Mouse (Mus musculus): Measurements from ENCODE around the gene Arpc1a. TPM values are rescaled to one million over a fixed set of nuclear protein-coding genes. Genes with fewer than 3 reads are reported as not detected.
A peak's percentile ranks its signal among the peaks of the same experiment; 100 is the strongest.
"Not testable (repeated sequence)": the region's sequence is repeated elsewhere in the genome, so short reads cannot be mapped to it uniquely, and the experiment has no call there.

Gene Arpc1a
- 157 and 163 TPM in 2 replicates for total RNA-seq (2014; rRNA removed)
- 220 and 221 TPM in 2 replicates for polyA plus RNA-seq (2015; fragmentation: Nextera tagmentation; extraction: Ambion mirVana)

DNA sequence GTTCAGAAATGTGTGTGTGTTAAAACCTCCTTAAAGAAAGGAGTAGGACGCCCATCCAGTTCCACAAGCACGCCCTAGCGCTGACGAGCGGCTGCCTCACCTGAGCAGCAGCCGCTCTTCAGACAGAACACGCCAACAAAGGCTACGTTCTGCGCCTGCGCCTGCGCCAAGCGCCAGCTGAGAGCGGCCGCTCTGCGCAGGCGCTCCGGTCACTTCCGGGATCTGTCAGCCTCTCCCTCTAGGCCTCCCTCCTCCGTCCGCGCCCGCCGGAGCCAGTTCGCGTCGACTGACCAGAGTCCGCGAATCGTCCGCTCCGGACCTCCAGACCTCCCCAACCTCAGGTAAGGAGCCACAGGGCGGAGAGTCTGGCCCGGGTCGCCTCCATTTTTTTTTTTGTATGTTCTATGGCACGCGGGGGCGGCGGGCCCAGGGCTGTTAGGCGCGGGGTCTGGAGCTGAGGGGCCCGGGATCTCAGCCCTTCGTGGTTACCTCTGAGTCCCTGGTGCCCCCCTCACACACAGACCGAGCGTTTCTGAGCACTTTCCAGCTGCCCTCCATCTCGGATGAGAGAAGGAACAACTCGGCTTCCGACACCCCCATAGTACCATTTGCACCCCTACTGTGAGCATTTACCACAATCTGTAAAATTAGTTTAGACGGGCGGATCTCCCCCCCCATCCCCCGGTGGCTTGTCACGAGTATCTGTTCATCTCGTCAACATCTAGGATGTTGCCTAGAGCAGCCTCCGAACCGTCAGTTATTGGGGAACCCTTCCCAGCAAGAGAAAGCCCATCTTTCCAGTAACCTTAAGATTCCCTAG lies at the start of gene Arpc1a, which contains the start of gene Kpna7:
Arpc1a (plus strand) TSS at position 199 of the 820 bp plus-strand sequence.
Kpna7 (minus strand) TSS at position 399 of the 820 bp plus-strand sequence.
- Histone ChIP-seq H3K4me3 (ENCODE audit: low read length) (peak within 1 kb of the TSS; percentile 88), H3K36me3 (ENCODE audit: insufficient read depth, low read length) (no peaks in the 10 kb centered on the region), H3K9ac (replicated peaks; ENCODE audit: low read length) (peak within 1 kb of the TSS; percentile 95), H3K4me1 (ENCODE audit: insufficient read depth, low read length) (peaks cover 4% of the 10 kb centered on the region; the same call in 1 of the 2 replicates), H3K9me3 (ENCODE audit: low read length) (no peaks in the 10 kb centered on the region), H3K27me3 (ENCODE audit: insufficient read depth, low read length) (no peaks in the 10 kb centered on the region), H3K4me2 (ENCODE audit: low read depth, low read length) (peak within 1 kb of the TSS; percentile 92), H3K27ac (peak within 1 kb of the TSS; percentile 80)
- ATAC-seq (peak; percentile 97), DNase-seq (ENCODE audit: low spot score) (peak; percentile 98)
- WGBS, result under 1% methylated on average over 53 of the region's 54 CpGs
- TF ChIP-seq CTCF (IDR thresholded peaks at IDR 0.05; ENCODE audit: low read depth), result 0 out of 2 replicates have a peak, but pooled peaks have one; percentile 9

DNA sequence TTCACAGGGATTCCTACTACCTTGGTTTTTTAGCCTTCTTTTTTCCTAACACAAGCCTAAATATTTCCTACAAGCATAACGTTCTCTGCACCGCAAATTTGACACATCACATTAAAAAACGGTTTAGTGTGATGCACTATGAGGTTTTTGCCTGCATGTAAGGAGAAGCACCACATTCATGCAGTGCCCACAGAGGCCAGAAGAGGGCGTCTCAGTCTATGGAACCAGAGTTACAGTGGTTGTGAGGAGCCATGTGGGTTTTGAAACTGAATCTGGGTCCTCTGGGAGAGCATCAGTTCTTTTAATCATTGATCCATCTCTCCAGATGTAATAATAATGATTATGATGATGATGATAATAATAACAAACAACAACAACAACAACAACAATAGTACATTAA lies 42.0 kb upstream of the Arpc1a start:
- peak; percentile 9 for DNase-seq (ENCODE audit: low spot score)
- Histone ChIP-seq H3K4me3 (ENCODE audit: low read length) (no peak overlapping the region), H3K4me1 (ENCODE audit: insufficient read depth, low read length) (no peaks in the 10 kb centered on the region), H3K36me3 (ENCODE audit: insufficient read depth, low read length) (no peaks in the 10 kb centered on the region), H3K9me3 (ENCODE audit: low read length) (no peaks in the 10 kb centered on the region), H3K27me3 (ENCODE audit: insufficient read depth, low read length) (no peaks in the 10 kb centered on the region), H3K4me2 (ENCODE audit: low read depth, low read length) (no peak overlapping the region), H3K9ac (replicated peaks; ENCODE audit: low read length) (no peak overlapping the region), H3K27ac (no peak overlapping the region)
- 48% methylated on average over 4 of the region's 4 CpGs for WGBS
- peak; percentile 42 for TF ChIP-seq CTCF (IDR thresholded peaks at IDR 0.05; ENCODE audit: low read depth)
- ATAC-seq, result no peak

DNA sequence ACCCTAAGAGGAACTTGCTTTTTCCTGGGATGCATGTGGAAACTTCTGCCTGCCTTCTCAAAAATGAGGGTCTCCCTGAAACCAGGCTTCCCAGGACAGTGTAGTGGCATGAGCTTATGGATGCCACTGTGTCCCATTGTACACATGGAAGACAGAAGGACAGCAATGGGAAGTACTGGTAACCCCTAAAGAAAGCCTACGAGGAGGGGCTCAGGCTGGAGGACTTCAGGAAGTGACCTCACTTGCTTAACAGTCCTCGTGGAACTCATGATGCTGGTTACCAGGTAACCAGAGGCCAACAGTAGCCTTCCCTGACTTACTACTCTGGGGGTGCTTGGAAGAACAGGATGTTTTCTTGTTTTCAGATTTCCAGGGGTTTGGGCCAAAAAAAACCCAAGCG lies 40.9 kb upstream of the Arpc1a start, which contains the start of gene 1700018F24Rik:
1700018F24Rik (plus strand) TSS at position 301 of the 400 bp plus-strand sequence.
- ATAC-seq; H3K36me3 ChIP-seq (ENCODE audit: insufficient read depth, low read length); H3K4me1 ChIP-seq (ENCODE audit: insufficient read depth, low read length); H3K27ac ChIP-seq; H3K4me2 ChIP-seq (ENCODE audit: low read depth, low read length); H3K9me3 ChIP-seq (ENCODE audit: low read length); DNase-seq (ENCODE audit: low spot score); H3K27me3 ChIP-seq (ENCODE audit: insufficient read depth, low read length); H3K4me3 ChIP-seq (ENCODE audit: low read length); H3K9ac ChIP-seq (replicated peaks; ENCODE audit: low read length): not testable (repeated sequence)
- WGBS, result 73% methylated on average over 3 of the region's 3 CpGs

DNA sequence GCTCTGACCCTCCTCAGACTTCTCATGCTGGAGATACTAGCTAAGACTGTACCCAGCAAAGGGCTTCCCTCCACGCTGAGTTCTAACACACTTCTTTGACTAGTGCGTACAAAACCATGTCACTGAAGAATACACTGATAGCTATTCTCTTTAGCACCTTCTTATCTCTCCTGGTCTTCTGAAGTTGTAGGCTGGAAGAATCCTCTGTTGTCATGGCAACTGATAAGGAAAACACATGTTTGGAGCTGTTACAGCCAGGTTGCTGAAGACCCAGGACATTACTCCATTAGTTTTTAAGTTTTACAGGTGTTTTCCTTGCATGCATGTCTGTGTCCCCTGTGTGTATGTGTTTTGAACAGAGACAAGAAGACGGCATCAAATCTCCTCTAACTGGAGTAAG lies 29.4 kb upstream of the Arpc1a start:
- not testable (repeated sequence) for DNase-seq (ENCODE audit: low spot score); H3K9me3 ChIP-seq (ENCODE audit: low read length); H3K27me3 ChIP-seq (ENCODE audit: insufficient read depth, low read length); H3K36me3 ChIP-seq (ENCODE audit: insufficient read depth, low read length); ATAC-seq; H3K4me3 ChIP-seq (ENCODE audit: low read length); H3K4me2 ChIP-seq (ENCODE audit: low read depth, low read length); H3K4me1 ChIP-seq (ENCODE audit: insufficient read depth, low read length); H3K9ac ChIP-seq (replicated peaks; ENCODE audit: low read length); H3K27ac ChIP-seq
- WGBS, result 81% methylated on average over 3 of the region's 3 CpGs

DNA sequence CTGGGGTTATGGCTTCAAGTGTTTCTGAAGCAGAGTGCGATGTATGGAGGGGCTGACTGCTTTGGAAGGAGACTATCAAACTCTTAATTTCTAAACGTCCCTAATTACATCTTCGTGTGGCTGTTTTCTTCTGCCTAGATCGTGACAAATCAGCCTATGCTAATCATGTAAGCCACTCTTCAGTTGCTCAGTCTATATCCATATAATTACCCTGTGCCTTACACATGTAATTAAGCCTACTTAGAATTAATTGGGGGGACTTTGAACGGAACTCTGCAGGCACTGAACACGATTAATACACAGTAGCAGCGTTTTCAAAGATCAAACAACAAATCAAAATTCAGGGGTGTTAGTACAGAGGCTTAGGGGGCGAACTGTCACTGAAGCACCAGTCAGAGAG lies 25.7 kb upstream of the Arpc1a start:
- Histone ChIP-seq H3K4me3 (ENCODE audit: low read length) (no peak overlapping the region), H3K27ac (no peak overlapping the region), H3K9ac (replicated peaks; ENCODE audit: low read length) (no peak overlapping the region), H3K9me3 (ENCODE audit: low read length) (no peaks in the 10 kb centered on the region), H3K27me3 (ENCODE audit: insufficient read depth, low read length) (no peaks in the 10 kb centered on the region), H3K36me3 (ENCODE audit: insufficient read depth, low read length) (no peaks in the 10 kb centered on the region), H3K4me2 (ENCODE audit: low read depth, low read length) (no peak overlapping the region), H3K4me1 (ENCODE audit: insufficient read depth, low read length) (no peaks in the 10 kb centered on the region)
- ATAC-seq, result no peak
- no peak for TF ChIP-seq CTCF (IDR thresholded peaks at IDR 0.05; ENCODE audit: low read depth)
- WGBS, result 76% methylated on average over 8 of the region's 8 CpGs
- no peak for DNase-seq (ENCODE audit: low spot score)

DNA sequence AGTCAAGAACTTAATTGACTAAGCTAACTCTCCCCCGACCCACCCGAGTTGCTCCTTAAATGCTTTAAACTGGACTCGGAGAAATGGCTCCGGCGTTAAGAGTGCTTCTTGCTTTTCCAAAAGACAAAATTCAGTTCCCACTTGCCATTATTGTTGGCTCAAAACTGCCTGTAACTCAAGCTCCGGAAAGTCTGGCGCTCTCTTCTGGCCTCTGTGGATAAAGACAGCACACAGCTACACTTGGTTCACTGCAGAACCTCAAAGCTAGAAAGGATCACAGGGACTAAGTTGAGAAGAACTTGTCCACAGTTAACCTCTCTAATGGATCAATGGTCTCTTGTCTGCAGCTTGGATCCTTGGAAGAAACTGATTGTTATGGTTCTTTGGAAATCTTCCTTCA lies 24.9 kb upstream of the Arpc1a start:
- DNase-seq (ENCODE audit: low spot score), result no peak
- no peaks in the 10 kb centered on the region for H3K4me1 ChIP-seq (ENCODE audit: insufficient read depth, low read length)
- H3K9ac ChIP-seq (replicated peaks; ENCODE audit: low read length), result no peak overlapping the region
- 0 out of 2 replicates have a peak, but pooled peaks have one; percentile 11 for TF ChIP-seq CTCF (IDR thresholded peaks at IDR 0.05; ENCODE audit: low read depth)
- ATAC-seq, result no peak
- no peaks in the 10 kb centered on the region for H3K9me3 ChIP-seq (ENCODE audit: low read length)
- no peak overlapping the region for H3K4me2 ChIP-seq (ENCODE audit: low read depth, low read length)
- no peaks in the 10 kb centered on the region for H3K27me3 ChIP-seq (ENCODE audit: insufficient read depth, low read length)
- H3K36me3 ChIP-seq (ENCODE audit: insufficient read depth, low read length), result no peaks in the 10 kb centered on the region
- no peak overlapping the region for H3K4me3 ChIP-seq (ENCODE audit: low read length)
- 85% methylated on average over 7 of the region's 7 CpGs for WGBS
- H3K27ac ChIP-seq, result no peak overlapping the region

DNA sequence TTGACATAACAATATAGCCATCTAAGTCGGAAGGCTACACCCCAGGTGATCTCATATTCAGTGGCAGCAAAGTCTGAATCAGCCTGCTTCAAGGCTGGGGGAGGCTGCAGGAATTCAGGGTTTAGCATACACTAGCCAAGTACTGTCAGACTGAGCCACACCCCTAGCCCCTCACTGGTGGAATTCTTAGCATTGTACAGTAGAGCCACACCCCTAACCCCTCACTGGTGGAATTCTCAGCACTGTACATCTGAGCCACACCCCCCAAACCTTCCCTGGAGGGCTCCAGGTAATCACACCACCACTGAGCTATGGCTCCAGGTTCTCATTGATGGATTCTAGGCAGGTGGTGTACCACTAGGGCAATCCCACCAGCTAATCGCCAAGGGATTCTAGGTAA lies 24.1 kb upstream of the Arpc1a start:
- DNase-seq (ENCODE audit: low spot score) (no peak), ATAC-seq (no peak)
- Histone ChIP-seq H3K4me2 (ENCODE audit: low read depth, low read length) (no peak overlapping the region), H3K27ac (no peak overlapping the region), H3K36me3 (ENCODE audit: insufficient read depth, low read length) (no peaks in the 10 kb centered on the region), H3K9me3 (ENCODE audit: low read length) (no peaks in the 10 kb centered on the region), H3K4me1 (ENCODE audit: insufficient read depth, low read length) (no peaks in the 10 kb centered on the region), H3K9ac (replicated peaks; ENCODE audit: low read length) (no peak overlapping the region), H3K27me3 (ENCODE audit: insufficient read depth, low read length) (no peaks in the 10 kb centered on the region), H3K4me3 (ENCODE audit: low read length) (no peak overlapping the region)
- 69% methylated on average over 2 of the region's 2 CpGs for WGBS
- no peak for TF ChIP-seq CTCF (IDR thresholded peaks at IDR 0.05; ENCODE audit: low read depth)

All from hindbrain, postnatal 0 days (tissue).